Mouse (Mus musculus): ENCODE data around the gene Wbp1.

DNA sequence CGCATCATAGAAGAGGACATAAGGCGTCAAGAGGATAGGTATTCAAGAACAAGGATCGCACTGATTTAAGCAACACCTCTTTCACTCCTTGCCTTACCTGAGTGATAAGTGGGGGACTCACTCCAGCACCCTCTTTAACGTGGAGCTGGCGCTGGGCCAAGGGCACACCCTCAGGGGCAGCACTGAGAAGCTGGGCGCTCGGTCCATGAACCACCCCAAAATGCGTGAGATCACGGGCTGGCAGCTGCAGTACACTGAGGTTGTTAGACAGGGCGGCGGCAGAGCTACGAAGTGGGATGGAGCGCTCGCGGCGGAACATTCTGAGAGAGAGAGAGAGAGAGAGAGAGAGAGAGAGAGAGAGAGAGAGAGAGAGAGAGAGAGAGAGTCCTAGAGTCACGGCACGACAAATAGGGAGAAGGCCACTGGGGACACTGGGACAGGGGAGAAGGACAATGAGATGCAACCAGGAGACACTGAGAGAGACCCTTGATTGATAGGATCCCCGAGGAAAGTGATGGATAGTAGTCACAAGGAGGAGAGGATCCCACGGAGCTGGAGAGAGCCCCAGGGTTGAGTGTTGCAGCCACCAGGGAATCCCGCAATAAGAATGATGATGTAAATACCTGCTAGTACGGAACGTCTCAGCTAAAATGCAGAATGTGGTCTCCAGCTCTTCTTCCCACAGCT is 34.3 kb upstream of the Wbp1 start:
- TF ChIP-seq MAFK (IDR thresholded peaks at IDR 0.05; ENCODE audit: borderline replicate concordance, low read depth, low read length) (no peak), USF1 (IDR thresholded peaks at IDR 0.05; ENCODE audit: low read depth, low read length) (no peak), CTCF (IDR thresholded peaks at IDR 0.05 in 2 of 3, conservative IDR thresholded peaks at IDR 0.05 in 1 of 3; ENCODE audit: control insufficient read depth in 1 of 3, insufficient read depth in 1 of 3, low read depth in 2 of 3, low read length in 3 of 3, poor library complexity in 1 of 3, severe bottlenecking in 1 of 3) (no peak), POLR2A (IDR thresholded peaks at IDR 0.05; ENCODE audit: control insufficient read depth in 1 of 2, insufficient read depth in 1 of 2, low read depth in 1 of 2, low read length in 2 of 2, poor library complexity in 1 of 2) (no peak), EP300 (IDR thresholded peaks at IDR 0.05; ENCODE audit: low read depth in 1 of 2, low read length in 2 of 2) (no peak), ETS1 (IDR thresholded peaks at IDR 0.05; ENCODE audit: low read depth, low read length) (no peak), HCFC1 (IDR thresholded peaks at IDR 0.05; ENCODE audit: low read depth, low read length) (no peak), MAZ (IDR thresholded peaks at IDR 0.05; ENCODE audit: low read depth, low read length) (no peak), GATA1 (IDR thresholded peaks at IDR 0.05; ENCODE audit: low read depth, low read length) (no peak), NELFE (IDR thresholded peaks at IDR 0.05; ENCODE audit: low read depth, low read length) (no peak), MAX (IDR thresholded peaks at IDR 0.05; ENCODE audit: low read length) (no peak), ELF1 (IDR thresholded peaks at IDR 0.05; ENCODE audit: low read depth, low read length) (no peak), NRF1 (IDR thresholded peaks at IDR 0.05; ENCODE audit: insufficient read depth, low read depth, low read length, poor library complexity, severe bottlenecking) (no peak)

All from MEL (cell line).